Mouse (Mus musculus) midbrain, embryonic 10.5 days (tissue): Measurements from ENCODE around the gene Tmcc2. TPM values are rescaled to one million over a fixed set of nuclear protein-coding genes. Genes with fewer than 3 reads are reported as not detected.

Experiments
- DNase-seq: peaks from one replicate; pipeline ENCODE4 v3.0.0-alpha.2; 2017; ENCODE audit warnings: low spot score
- H3K27ac ChIP-seq: fragments of 300-500 bp; sonication (generic); replicated peaks from 2 replicates; pipeline ENCODE4 v1.5.1; 2016; ENCODE audit warnings: mild to moderate bottlenecking
- H3K27me3 ChIP-seq: fragments of 300-500 bp; sonication (generic); 2 replicates; pipeline ENCODE4 v1.6.1; 2016; ENCODE audit warnings: low read depth, mild to moderate bottlenecking; ENCODE audit not compliant: poor library complexity, severe bottlenecking
- H3K36me3 ChIP-seq: fragments of 300-500 bp; sonication (generic); 2 replicates; pipeline ENCODE4 v1.6.1; 2016; ENCODE audit warnings: mild to moderate bottlenecking, moderate library complexity
- H3K4me1 ChIP-seq: fragments of 300-500 bp; sonication (generic); 2 replicates; pipeline ENCODE4 v1.6.1; 2016
- H3K4me3 ChIP-seq: fragments of 300-500 bp; sonication (generic); 2 replicates; pipeline ENCODE4 v1.5.1; 2016; ENCODE audit warnings: mild to moderate bottlenecking, moderate library complexity
- H3K9me3 ChIP-seq: fragments of 300-500 bp; sonication (generic); replicated peaks from 2 replicates; pipeline ENCODE4 v1.6.1; 2016; ENCODE audit warnings: mild to moderate bottlenecking
- WGBS: fragments of 180-500 bp; shearing (Covaris S2); methylation state at CpG from one replicate; pipeline ENCODE4 v1.1.7; 2016; 5-methylcytosine and 5-hydroxymethylcytosine counted together
- polyA plus RNA-seq: library from polyadenylated mRNA; unstranded; fragments of >200 nt; fragmentation: Nextera tagmentation; extraction: Ambion mirVana; gene quantifications from 2 replicates; pipeline ENCODE4 v1.2.1, GENCODE M21; 2016

The Tmcc2 gene
- polyA plus RNA-seq, 1 experiment from 2014 or later, result 9.6 TPM

GRCm38 (mm10) chr1:132312703-132313102, 78.4 kb downstream of the Tmcc2 start:
- peak overlapping the region; percentile 85 for H3K27ac ChIP-seq
- no peak overlapping the region for H3K4me3 ChIP-seq
- WGBS, result 61% methylated on average over 3 of the region's 3 CpGs

DNA sequence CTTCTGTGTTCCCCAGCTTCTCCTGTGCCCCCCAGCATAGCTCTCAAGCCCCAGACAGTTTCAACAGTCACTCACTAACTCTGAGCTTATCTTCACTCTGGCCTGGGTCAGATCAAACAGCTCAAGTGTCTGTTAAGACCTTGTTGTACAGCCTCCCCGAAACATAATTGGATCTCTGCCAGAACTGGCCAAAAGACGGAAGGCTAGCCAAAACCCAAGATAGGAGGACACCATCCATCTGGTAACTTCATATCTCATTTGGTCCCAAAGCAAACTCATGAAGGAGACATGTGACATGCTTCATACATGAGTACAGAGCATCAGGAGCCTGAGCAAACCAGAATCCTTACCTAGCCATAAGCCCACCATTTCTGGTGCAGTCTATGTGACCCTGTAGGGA, 79.0 kb downstream of the Tmcc2 start:
- Histone ChIP-seq H3K9me3 (no peaks in the 10 kb centered on the region), H3K4me1 (peaks cover 64% of the 10 kb centered on the region), H3K4me3 (no peak overlapping the region), H3K27me3 (peaks cover 27% of the 10 kb centered on the region), H3K36me3 (no peaks in the 10 kb centered on the region), H3K27ac (peak overlapping the region; percentile 85)
- no peak for DNase-seq
- 85% methylated on average over 2 of the region's 2 CpGs for WGBS

More at GRCm38 (mm10) chr1:132312703-132313102, 78.4 kb downstream of the Tmcc2 start:
- peaks cover 27% of the 10 kb centered on the region for H3K27me3 ChIP-seq
- peak; percentile 69 for DNase-seq
- peaks cover 70% of the 10 kb centered on the region for H3K4me1 ChIP-seq
- H3K9me3 ChIP-seq, result no peaks in the 10 kb centered on the region
- H3K36me3 ChIP-seq, result 0 out of 2 replicates have a peak, but pooled peaks cover 4% of the 10 kb centered on the region

- Histone ChIP-seq H3K27ac (0 out of 2 replicates have a peak overlapping the region, but pooled peaks have one; percentile 59), H3K36me3 (no peaks in the 10 kb centered on the region), H3K9me3 (no peaks in the 10 kb centered on the region), H3K4me1 (peaks cover 62% of the 10 kb centered on the region), H3K4me3 (no peak overlapping the region), H3K27me3 (peaks cover 32% of the 10 kb centered on the region)
- 88% methylated on average over 10 of the region's 10 CpGs for WGBS
- no peak for DNase-seq
Observed at GRCm38 (mm10) chr1:132311174-132311859, 79.8 kb downstream of the Tmcc2 start.

GRCm38 (mm10) chr1:132310754-132311153, 80.3 kb downstream of the Tmcc2 start:
- Histone ChIP-seq H3K27me3 (peaks cover 32% of the 10 kb centered on the region), H3K4me1 (peaks cover 62% of the 10 kb centered on the region), H3K9me3 (no peaks in the 10 kb centered on the region), H3K36me3 (no peaks in the 10 kb centered on the region), H3K27ac (peak overlapping the region; percentile 59; the same call in 1 of the 2 replicates), H3K4me3 (no peak overlapping the region)
- DNase-seq, result no peak
- WGBS, result 71% methylated on average over 7 of the region's 7 CpGs

GRCm38 (mm10) chr1:132308674-132309073, 82.4 kb downstream of the Tmcc2 start:
- 92% methylated on average over 7 of the region's 7 CpGs for WGBS
- Histone ChIP-seq H3K4me1 (peaks cover 62% of the 10 kb centered on the region), H3K9me3 (no peaks in the 10 kb centered on the region)

DNA sequence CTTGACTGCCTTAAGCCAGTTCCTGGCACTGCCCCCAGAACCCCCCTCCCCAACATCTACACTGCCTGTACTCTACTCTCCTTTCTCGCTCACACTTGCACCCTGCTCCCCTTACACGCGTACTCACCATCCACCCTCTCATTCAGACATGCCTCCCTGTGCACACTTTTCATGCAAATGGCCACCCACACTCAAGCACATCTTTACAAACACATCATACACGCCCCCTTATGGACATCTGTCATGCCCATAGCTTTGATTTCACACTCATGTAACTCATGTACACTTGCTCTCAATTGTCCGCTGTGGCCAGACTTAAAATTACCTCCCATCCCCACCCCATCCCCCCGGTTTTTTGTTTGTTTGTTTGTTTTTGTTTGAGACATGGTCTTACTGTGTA, 83.1 kb downstream of the Tmcc2 start:
- WGBS, result 86% methylated on average over 6 of the region's 6 CpGs
- Histone ChIP-seq H3K4me3 (no peak overlapping the region), H3K36me3 (no peaks in the 10 kb centered on the region), H3K27me3 (peaks cover 21% of the 10 kb centered on the region; the same call in 1 of the 2 replicates), H3K27ac (no peak overlapping the region; the same call in 1 of the 2 replicates), H3K9me3 (no peaks in the 10 kb centered on the region), H3K4me1 (peaks cover 62% of the 10 kb centered on the region)
- DNase-seq, result no peak

More at GRCm38 (mm10) chr1:132308674-132309073, 82.4 kb downstream of the Tmcc2 start:
- Histone ChIP-seq H3K36me3 (no peaks in the 10 kb centered on the region), H3K27me3 (peaks cover 20% of the 10 kb centered on the region; the same call in 1 of the 2 replicates), H3K4me3 (no peak overlapping the region), H3K27ac (no peak overlapping the region)
- DNase-seq, result no peak

DNA sequence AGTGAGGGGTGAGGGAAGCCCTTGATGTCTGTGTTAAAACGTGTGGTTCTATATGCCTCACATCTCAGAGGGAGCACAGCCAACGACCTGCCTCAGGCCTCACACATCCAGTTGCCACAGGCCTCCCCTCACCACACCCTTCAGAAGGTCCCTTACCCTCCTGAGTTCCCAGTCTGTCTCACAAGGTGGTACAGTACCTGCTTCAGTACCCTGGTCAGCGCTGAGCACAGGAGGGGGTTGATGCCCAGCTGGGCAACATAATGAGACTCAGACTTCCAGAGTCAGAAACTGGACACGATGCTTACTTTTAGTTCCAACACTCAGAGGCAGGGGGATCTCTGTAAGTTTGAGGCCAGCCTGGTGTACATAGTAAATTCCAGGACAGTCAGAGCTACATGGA, 84.3 kb downstream of the Tmcc2 start:
- H3K4me1 ChIP-seq, result peaks cover 63% of the 10 kb centered on the region

More for the DNA sequence above, 84.3 kb downstream of the Tmcc2 start:
- no peak overlapping the region for H3K4me3 ChIP-seq
- H3K9me3 ChIP-seq, result no peaks in the 10 kb centered on the region
- H3K27me3 ChIP-seq, result peaks cover 28% of the 10 kb centered on the region; the same call in 1 of the 2 replicates
- no peak for DNase-seq
- H3K27ac ChIP-seq, result peak overlapping the region; percentile 10; the same call in 1 of the 2 replicates
- 20% methylated on average over 4 of the region's 4 CpGs for WGBS
- no peaks in the 10 kb centered on the region for H3K36me3 ChIP-seq

Other genes starting within 250 kb of the Tmcc2 start
- 6.2 and 8.4 TPM in 2 replicates for gene Lemd1, start 199.8 kb downstream of the Tmcc2 start, polyA plus RNA-seq
- gene AC124108.1, start 199.8 kb downstream of the Tmcc2 start, polyA plus RNA-seq, result 2.3 and 4.0 TPM in 2 replicates
- 0.23 and 0.46 TPM in 2 replicates for gene Gm10188, start 161.5 kb downstream of the Tmcc2 start, polyA plus RNA-seq
- 1.4 and 2.8 TPM in 2 replicates for gene Klhdc8a, start 92.7 kb downstream of the Tmcc2 start, polyA plus RNA-seq
- 87.1 and 101 TPM in 2 replicates for gene Nuak2, start 75.2 kb downstream of the Tmcc2 start, polyA plus RNA-seq
- gene Dstyk, start 26.3 kb upstream of the Tmcc2 start, polyA plus RNA-seq, result 11.8 and 13.9 TPM in 2 replicates
- 57.3 and 59.6 TPM in 2 replicates for gene Rbbp5, start 86.1 kb upstream of the Tmcc2 start, polyA plus RNA-seq
- 1.2 and 1.6 TPM in 2 replicates for gene Tmem81, start 114.9 kb upstream of the Tmcc2 start, polyA plus RNA-seq
- gene Cntn2, start 152.0 kb upstream of the Tmcc2 start, polyA plus RNA-seq, result 14.2 and 34.9 TPM in 2 replicates